Mouse (Mus musculus): Measurements from ENCODE around the gene Nup98. TPM values are rescaled to one million over a fixed set of nuclear protein-coding genes. Genes with fewer than 3 reads are reported as not detected.

Nup98 gene
- total and polyA plus RNA-seq, 3 experiments = 25.9 to 195 (median 45.2) TPM

DNA sequence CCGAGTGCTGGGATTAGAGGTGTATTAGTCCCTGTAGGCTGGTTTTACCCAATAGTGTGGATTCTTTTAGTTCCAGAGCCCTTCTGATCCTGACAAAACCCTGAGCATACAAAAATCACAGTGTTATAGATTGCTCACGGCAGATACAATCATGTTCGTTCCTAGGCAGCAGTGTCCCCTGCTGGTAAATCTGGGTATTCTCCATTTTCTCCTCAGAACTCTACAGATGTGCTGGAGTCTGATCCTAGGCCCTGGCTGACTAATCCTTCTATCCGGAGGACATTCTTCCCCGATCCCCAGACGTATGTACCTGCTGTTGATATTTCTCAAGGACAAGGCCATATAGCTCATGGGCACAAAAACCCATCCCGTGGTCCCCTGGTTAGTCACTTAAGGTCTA, 131.5 kb downstream of the Nup98 start:
- Histone ChIP-seq H3K9me3 (replicated peaks; ENCODE audit: insufficient read depth, low read length) (no peaks in the 10 kb centered on the region), H3K4me1 (ENCODE audit: control insufficient read depth in 1 of 2, insufficient read depth in 2 of 2, low read length in 2 of 2) (no peaks in the 10 kb centered on the region), H3K4me3 (ENCODE audit: control insufficient read depth in 1 of 2, insufficient read depth in 1 of 2, low read depth in 2 of 2, low read length in 2 of 2) (no peak overlapping the region), H3K9ac (ENCODE audit: control insufficient read depth, low read depth, low read length, poor library complexity, severe bottlenecking) (no peak overlapping the region), H3K27me3 (ENCODE audit: control insufficient read depth in 1 of 2, insufficient read depth in 2 of 2, low read length in 2 of 2) (no peaks in the 10 kb centered on the region), H3K79me2 (ENCODE audit: control insufficient read depth, insufficient read depth, low read length, poor library complexity) (no peaks in the 10 kb centered on the region), H3K36me3 (ENCODE audit: control insufficient read depth in 1 of 2, insufficient read depth in 2 of 2, low read length in 2 of 2) (peaks cover 0 to 2% of the 10 kb centered on the region in 2 experiments; a peak in 2 of 4 replicates), H3K27ac (ENCODE audit: control insufficient read depth, low read depth, low read length) (no peak overlapping the region)
- peak; percentile 43 for DNase-seq (ENCODE audit: low read depth, low spot score)
- TF ChIP-seq MAFK (IDR thresholded peaks at IDR 0.05; ENCODE audit: borderline replicate concordance, low read depth, low read length) = no peak
- peak; percentile 18 to 59 (median 56); a peak in 5 of 6 replicates for TF ChIP-seq CTCF (IDR thresholded peaks at IDR 0.05 in 2 of 3, conservative IDR thresholded peaks at IDR 0.05 in 1 of 3; ENCODE audit: control insufficient read depth in 1 of 3, insufficient read depth in 1 of 3, low read depth in 2 of 3, low read length in 3 of 3, poor library complexity in 1 of 3, severe bottlenecking in 1 of 3)
- peak; percentile 37 for TF ChIP-seq SMC3 (IDR thresholded peaks at IDR 0.05; ENCODE audit: low read depth, low read length)
- TF ChIP-seq ZC3H11A (IDR thresholded peaks at IDR 0.05; ENCODE audit: low read depth, low read length) = 0 out of 2 replicates have a peak, but pooled peaks have one; percentile 4
- no peak for TF ChIP-seq GATA1 (IDR thresholded peaks at IDR 0.05; ENCODE audit: low read depth, low read length)
- no peak for TF ChIP-seq GABPA (IDR thresholded peaks at IDR 0.05; ENCODE audit: low read depth, low read length)
- TF ChIP-seq RCOR1 (IDR thresholded peaks at IDR 0.05; ENCODE audit: low read depth, low read length) = no peak
- no peak for TF ChIP-seq CHD2 (IDR thresholded peaks at IDR 0.05; ENCODE audit: low read length)
- TF ChIP-seq TCF12 (IDR thresholded peaks at IDR 0.05; ENCODE audit: low read depth, low read length) = no peak
- TF ChIP-seq RAD21 (IDR thresholded peaks at IDR 0.05; ENCODE audit: low read depth, low read length) = peak; percentile 56

DNA sequence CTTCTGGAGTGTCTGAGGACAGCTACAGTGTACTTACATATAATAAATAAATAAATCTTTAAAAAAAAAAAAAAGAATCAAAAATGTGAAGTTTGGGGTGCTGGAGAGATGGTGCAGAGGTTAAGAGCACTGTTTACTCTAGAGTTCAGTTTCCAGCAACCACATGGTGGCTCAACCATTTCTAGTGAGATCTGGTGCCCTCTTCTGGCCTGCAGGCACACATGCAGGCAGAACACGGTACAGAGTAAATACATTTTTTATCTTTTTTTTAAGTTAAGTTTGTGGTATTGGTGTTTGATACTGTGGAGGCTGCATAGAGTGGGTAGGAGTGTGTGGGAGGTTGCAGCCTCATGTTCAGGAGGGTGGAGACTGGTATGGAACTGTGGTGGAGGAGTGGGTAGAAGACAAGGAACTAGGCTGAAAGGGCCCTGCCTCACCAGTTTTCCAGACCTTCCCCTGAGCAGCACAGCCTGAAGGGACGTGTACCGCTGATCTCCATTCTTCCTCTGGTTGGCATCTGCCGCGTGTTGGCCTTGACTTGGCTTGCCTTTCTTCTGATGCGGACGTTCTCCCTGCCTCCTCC, 133.2 kb downstream of the Nup98 start:
- H3K79me2 ChIP-seq (ENCODE audit: control insufficient read depth, insufficient read depth, low read length, poor library complexity) = no peaks in the 10 kb centered on the region
- H3K27ac ChIP-seq (ENCODE audit: control insufficient read depth, low read depth, low read length) = no peak overlapping the region
- H3K4me1 ChIP-seq (ENCODE audit: control insufficient read depth in 1 of 2, insufficient read depth in 2 of 2, low read length in 2 of 2) = no peaks in the 10 kb centered on the region
- no peak overlapping the region for H3K4me3 ChIP-seq (ENCODE audit: control insufficient read depth in 1 of 2, insufficient read depth in 1 of 2, low read depth in 2 of 2, low read length in 2 of 2)
- H3K36me3 ChIP-seq (ENCODE audit: control insufficient read depth in 1 of 2, insufficient read depth in 2 of 2, low read length in 2 of 2) = peaks cover 0 to 2% of the 10 kb centered on the region in 2 experiments; a peak in 2 of 4 replicates
- H3K9ac ChIP-seq (ENCODE audit: control insufficient read depth, low read depth, low read length, poor library complexity, severe bottlenecking) = no peak overlapping the region
- DNase-seq (ENCODE audit: low read depth, low spot score) = peak; percentile 78
- H3K27me3 ChIP-seq (ENCODE audit: control insufficient read depth in 1 of 2, insufficient read depth in 2 of 2, low read length in 2 of 2) = no peaks in the 10 kb centered on the region
- no peaks in the 10 kb centered on the region for H3K9me3 ChIP-seq (replicated peaks; ENCODE audit: insufficient read depth, low read length)
- TF ChIP-seq USF1 (IDR thresholded peaks at IDR 0.05; ENCODE audit: low read depth, low read length) (no peak), EP300 (IDR thresholded peaks at IDR 0.05; ENCODE audit: low read depth in 1 of 2, low read length in 2 of 2) (no peak), TAL1 (IDR thresholded peaks at IDR 0.05; ENCODE audit: low read length) (no peak), CHD2 (IDR thresholded peaks at IDR 0.05; ENCODE audit: low read length) (no peak), GATA1 (IDR thresholded peaks at IDR 0.05; ENCODE audit: low read depth, low read length) (no peak), MYB (IDR thresholded peaks at IDR 0.05; ENCODE audit: low read depth, low read length) (no peak), MXI1 (IDR thresholded peaks at IDR 0.05; ENCODE audit: low read depth, low read length) (peak; percentile 65; the same call in 1 of the 2 replicates), POLR2AphosphoS2 (IDR thresholded peaks at IDR 0.05; ENCODE audit: low read length) (no peak), MAZ (IDR thresholded peaks at IDR 0.05; ENCODE audit: low read depth, low read length) (no peak), MAX (IDR thresholded peaks at IDR 0.05; ENCODE audit: low read length) (peak; percentile 72), SIN3A (IDR thresholded peaks at IDR 0.05; ENCODE audit: low read length) (peak; percentile 47; the same call in 1 of the 2 replicates), ETS1 (IDR thresholded peaks at IDR 0.05; ENCODE audit: low read depth, low read length) (no peak), CTCF (IDR thresholded peaks at IDR 0.05 in 2 of 3, conservative IDR thresholded peaks at IDR 0.05 in 1 of 3; ENCODE audit: control insufficient read depth in 1 of 3, insufficient read depth in 1 of 3, low read depth in 2 of 3, low read length in 3 of 3, poor library complexity in 1 of 3, severe bottlenecking in 1 of 3) (peak; percentile 53 to 83 (median 73)), RAD21 (IDR thresholded peaks at IDR 0.05; ENCODE audit: low read depth, low read length) (peak; percentile 72), JUND (IDR thresholded peaks at IDR 0.05; ENCODE audit: low read depth, low read length) (no peak), NRF1 (IDR thresholded peaks at IDR 0.05; ENCODE audit: insufficient read depth, low read depth, low read length, poor library complexity, severe bottlenecking) (no peak), KAT2A (conservative IDR thresholded peaks at IDR 0.05; ENCODE audit: low read depth, low read length) (no peak), RCOR1 (IDR thresholded peaks at IDR 0.05; ENCODE audit: low read depth, low read length) (no peak), TBP (IDR thresholded peaks at IDR 0.05; ENCODE audit: low read depth, low read length) (0 out of 2 replicates have a peak, but pooled peaks have one; percentile 32), TCF12 (IDR thresholded peaks at IDR 0.05; ENCODE audit: low read depth, low read length) (no peak), SMC3 (IDR thresholded peaks at IDR 0.05; ENCODE audit: low read depth, low read length) (peak; percentile 71), ZNF384 (IDR thresholded peaks at IDR 0.05; ENCODE audit: low read depth, low read length) (peak; percentile 58; the same call in 1 of the 2 replicates), CHD1 (IDR thresholded peaks at IDR 0.05; ENCODE audit: low read depth, low read length) (no peak), MYC (IDR thresholded peaks at IDR 0.05; ENCODE audit: low read depth, low read length) (peak; percentile 96), ELF1 (IDR thresholded peaks at IDR 0.05; ENCODE audit: low read depth, low read length) (no peak), POLR2A (IDR thresholded peaks at IDR 0.05; ENCODE audit: control insufficient read depth in 1 of 2, insufficient read depth in 1 of 2, low read depth in 1 of 2, low read length in 2 of 2, poor library complexity in 1 of 2) (no peak), HCFC1 (IDR thresholded peaks at IDR 0.05; ENCODE audit: low read depth, low read length) (no peak)

All from MEL (cell line).